20 mouse cellular contexts compared by ENCODE assay signal in the genomic region with DNA sequence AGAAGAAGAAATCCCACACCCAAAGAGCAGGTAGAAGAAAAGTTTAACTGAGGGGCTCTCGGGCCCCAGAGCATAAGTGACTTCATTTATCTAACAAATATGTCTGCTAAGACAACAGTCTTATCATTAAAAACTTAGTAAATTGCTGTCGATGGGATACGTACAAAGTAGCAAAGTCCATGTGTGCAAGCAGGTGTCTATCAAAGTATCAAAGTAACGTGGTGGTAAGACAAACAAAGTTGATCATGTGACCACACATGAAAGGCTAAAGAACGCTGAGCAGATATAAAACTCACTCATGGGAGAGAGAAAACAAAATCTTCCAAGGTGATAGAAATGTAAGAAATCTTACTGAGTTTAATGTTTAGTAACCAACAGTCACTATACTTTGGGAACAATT.
DNase-seq lines count a peak whose midpoint lies in the region; ATAC-seq and TF ChIP-seq lines count a peak whose summit lies in the region.
"Had no signal": no experiment of that assay in that cellular context is flagged by ENCODE, and none has a peak within 500 bp of the region (broad histone marks: within the 10 kb centered on the region; RNA-seq: fewer than 3 reads in every experiment).

No protein-coding gene starts in this region.

- peak; percentile 87 for DNase-seq in liver, adult 2 months (ENCODE audit: extremely low read depth, low read depth, low spot score)
- no peak for DNase-seq in liver, postnatal 0 days
- no peak for DNase-seq in intestine, embryonic 14.5 days (ENCODE audit: low spot score)
- DNase-seq in naive thymus-derived CD4-positive, alpha-beta T cell, adult 2 months (ENCODE audit: low read depth) = peak; percentile 68
- DNase-seq in hindbrain, embryonic 14.5 days (ENCODE audit: low spot score) = no peak
- no peak for DNase-seq in cerebellum, adult 11-12 months
- no peak for DNase-seq in layer of hippocampus, adult 8-10 months (ENCODE audit: low spot score in 2 of 2)
- DNase-seq: adrenal gland, postnatal 10 days; cerebellum, adult 11 months; cerebellum, adult 9-11 months; cerebellum, postnatal 36 days; gastrocnemius, postnatal 25 days; heart, adult 11 months; heart, postnatal 36 days had no signal

- no peak overlapping the region for H3K9ac ChIP-seq in liver, adult 2 months (ENCODE audit: low read depth, low read length)
- H3K9ac ChIP-seq in liver, postnatal 0 days (replicated peaks) = no peak overlapping the region
- H3K9ac ChIP-seq in intestine, embryonic 14.5 days (ENCODE audit: low read length) = no peak overlapping the region
- no peak overlapping the region for H3K9ac ChIP-seq in hindbrain, embryonic 14.5 days
- H3K9ac ChIP-seq: embryonic facial prominence, embryonic 13.5 days; forebrain, embryonic 12.5 days; heart, embryonic 13.5 days had no signal

- no peak for TF ChIP-seq EP300 in liver, postnatal 0 days (IDR thresholded peaks at IDR 0.05; ENCODE audit: low read depth)

- TF ChIP-seq POLR2A in liver, adult 2 months (IDR thresholded peaks at IDR 0.05; ENCODE audit: extremely low read depth, insufficient read depth, low read length) = no peak

- H3K4me1 ChIP-seq in liver, adult 2 months (ENCODE audit: control insufficient read depth, insufficient read depth, low read length) = peaks cover 3% of the 10 kb centered on the region; the same call in 1 of the 2 replicates
- H3K4me1 ChIP-seq in liver, postnatal 0 days (ENCODE audit: insufficient read depth) = peaks cover 6% of the 10 kb centered on the region
- H3K4me1 ChIP-seq in intestine, embryonic 14.5 days (replicated peaks; ENCODE audit: control insufficient read depth, insufficient read depth, low read length) = 0 out of 2 replicates have a peak, but pooled peaks cover 2% of the 10 kb centered on the region
- no peaks in the 10 kb centered on the region for H3K4me1 ChIP-seq in hindbrain, embryonic 14.5 days (replicated peaks; ENCODE audit: control insufficient read depth, insufficient read depth, low read length)
- H3K4me1 ChIP-seq: embryonic facial prominence, embryonic 13.5 days; forebrain, embryonic 12.5 days had no signal

- WGBS in liver, adult 2 months = 18% methylated on average over 5 of the region's 5 CpGs
- WGBS in liver, postnatal 0 days (ENCODE audit: insufficient replicate concordance) = 29% methylated on average over 5 of the region's 5 CpGs
- WGBS in intestine, embryonic 14.5 days = 65% methylated on average over 5 of the region's 5 CpGs
- 92% methylated on average over 5 of the region's 5 CpGs for WGBS in hindbrain, embryonic 14.5 days

- no peak overlapping the region for H3K27ac ChIP-seq in liver, adult 2 months (replicated peaks; ENCODE audit: insufficient read depth, low read depth, low read length)
- H3K27ac ChIP-seq in liver, postnatal 0 days (ENCODE audit: low read depth) = no peak overlapping the region
- no peak overlapping the region for H3K27ac ChIP-seq in intestine, embryonic 14.5 days (ENCODE audit: low read depth)
- H3K27ac ChIP-seq in hindbrain, embryonic 14.5 days = no peak overlapping the region
- H3K27ac ChIP-seq: embryonic facial prominence, embryonic 13.5 days; forebrain, embryonic 12.5 days; heart, embryonic 13.5 days had no signal

- H3K27me3 ChIP-seq in liver, adult 2 months (ENCODE audit: control insufficient read depth, insufficient read depth, low read length) = no peaks in the 10 kb centered on the region
- H3K27me3 ChIP-seq in liver, postnatal 0 days (ENCODE audit: insufficient read depth, low read length) = no peaks in the 10 kb centered on the region
- H3K27me3 ChIP-seq in intestine, embryonic 14.5 days (replicated peaks; ENCODE audit: control insufficient read depth, insufficient read depth, low read length) = no peaks in the 10 kb centered on the region
- no peaks in the 10 kb centered on the region for H3K27me3 ChIP-seq in hindbrain, embryonic 14.5 days (ENCODE audit: control insufficient read depth, insufficient read depth, low read length)
- H3K27me3 ChIP-seq: embryonic facial prominence, embryonic 13.5 days; forebrain, embryonic 12.5 days; heart, embryonic 13.5 days had no signal

- ATAC-seq in liver, postnatal 0 days = no peak
- ATAC-seq in intestine, embryonic 14.5 days (replicated peaks; ENCODE audit: low FRiP score, low TSS enrichment, low read depth) = peak; percentile 76
- ATAC-seq in hindbrain, embryonic 14.5 days (ENCODE audit: low FRiP score) = no peak
- ATAC-seq: forebrain, embryonic 16.5 days; hindbrain, embryonic 16.5 days had no signal

- no peak overlapping the region for H3K4me3 ChIP-seq in liver, adult 2 months (ENCODE audit: insufficient read depth, low read depth, low read length)
- H3K4me3 ChIP-seq in liver, postnatal 0 days (ENCODE audit: low read depth, low read length) = no peak overlapping the region
- H3K4me3 ChIP-seq in intestine, embryonic 14.5 days (ENCODE audit: low read depth, low read length) = no peak overlapping the region
- H3K4me3 ChIP-seq in hindbrain, embryonic 14.5 days (replicated peaks; ENCODE audit: low read length) = no peak overlapping the region
- H3K4me3 ChIP-seq: embryonic facial prominence, embryonic 13.5 days; forebrain, embryonic 12.5 days; heart, embryonic 13.5 days had no signal

- no peaks in the 10 kb centered on the region for H3K79me2 ChIP-seq in liver, adult 2 months (ENCODE audit: control insufficient read depth, insufficient read depth, low read length)

- no peak for TF ChIP-seq CTCF in liver, adult 2 months (IDR thresholded peaks at IDR 0.05; ENCODE audit: low read depth, low read length)
- TF ChIP-seq CTCF in liver, postnatal 0 days (IDR thresholded peaks at IDR 0.05; ENCODE audit: low read depth) = no peak

- H3K36me3 ChIP-seq in liver, adult 2 months (ENCODE audit: control insufficient read depth, insufficient read depth, low read length) = no peaks in the 10 kb centered on the region
- no peaks in the 10 kb centered on the region for H3K36me3 ChIP-seq in liver, postnatal 0 days (replicated peaks; ENCODE audit: insufficient read depth, low read length)
- no peaks in the 10 kb centered on the region for H3K36me3 ChIP-seq in intestine, embryonic 14.5 days (ENCODE audit: control insufficient read depth, insufficient read depth, low read length)
- no peaks in the 10 kb centered on the region for H3K36me3 ChIP-seq in hindbrain, embryonic 14.5 days (replicated peaks; ENCODE audit: control insufficient read depth, insufficient read depth)
- H3K36me3 ChIP-seq: embryonic facial prominence, embryonic 13.5 days; forebrain, embryonic 12.5 days; G1E; heart, embryonic 13.5 days had no signal

- H3K4me2 ChIP-seq in liver, postnatal 0 days (ENCODE audit: low read depth, low read length) = no peak overlapping the region
- no peak overlapping the region for H3K4me2 ChIP-seq in intestine, embryonic 14.5 days (ENCODE audit: low read length)
- H3K4me2 ChIP-seq in hindbrain, embryonic 14.5 days (replicated peaks) = no peak overlapping the region
- H3K4me2 ChIP-seq: embryonic facial prominence, embryonic 13.5 days; forebrain, embryonic 12.5 days; heart, embryonic 13.5 days had no signal

- H3K9me3 ChIP-seq in liver, postnatal 0 days (ENCODE audit: low read length) = no peaks in the 10 kb centered on the region
- H3K9me3 ChIP-seq in intestine, embryonic 14.5 days (ENCODE audit: control insufficient read depth, low read length) = no peaks in the 10 kb centered on the region
- H3K9me3 ChIP-seq in hindbrain, embryonic 14.5 days (ENCODE audit: control insufficient read depth, low read length) = no peaks in the 10 kb centered on the region
- H3K9me3 ChIP-seq: embryonic facial prominence, embryonic 13.5 days; forebrain, embryonic 12.5 days; heart, embryonic 13.5 days had no signal

Comparison
In these comparisons a context has a peak if more than half of its experiments do, and no peak if none do; other contexts are left out.
1. DNase-seq: peak in liver, adult 2 months (single experiment) and naive thymus-derived CD4-positive, alpha-beta T cell, adult 2 months (single experiment); none in liver, postnatal 0 days (single experiment), intestine, embryonic 14.5 days (single experiment), hindbrain, embryonic 14.5 days (single experiment), cerebellum, adult 11-12 months (single experiment) and layer of hippocampus, adult 8-10 months (0 of 2).